In genomic region chr4:103704477-103704876, GRCm38 (mm10) we compare ENCODE assay signal across 22 mouse cellular contexts.
A peak's percentile ranks its signal among the peaks of the same experiment; 100 is the strongest.
DNase-seq lines count a peak whose midpoint lies in the region; ATAC-seq lines count a peak whose summit lies in the region.
"Had no signal": no experiment of that assay in that cellular context is flagged by ENCODE, and none has a peak within 500 bp of the region (broad histone marks: within the 10 kb centered on the region; RNA-seq: fewer than 3 reads in every experiment).

No protein-coding gene starts in this region.

- 72% methylated on average over 2 of the region's 2 CpGs for WGBS in heart, embryonic 11.5 days (ENCODE audit: insufficient replicate concordance)

- H3K4me3 ChIP-seq in heart, embryonic 11.5 days (ENCODE audit: low read depth, low read length): no peak overlapping the region
- H3K4me3 ChIP-seq: embryonic facial prominence, embryonic 10.5 days; embryonic facial prominence, embryonic 12.5 days; forebrain, embryonic 13.5 days; forebrain, embryonic 15.5 days had no signal

- H3K4me2 ChIP-seq in heart, embryonic 11.5 days: no peak overlapping the region
- H3K4me2 ChIP-seq: embryonic facial prominence, embryonic 12.5 days; forebrain, embryonic 13.5 days; forebrain, embryonic 15.5 days had no signal

- no peak overlapping the region for H3K27ac ChIP-seq in heart, embryonic 11.5 days (ENCODE audit: low read depth, low read length)
- H3K27ac ChIP-seq: embryonic facial prominence, embryonic 10.5 days; embryonic facial prominence, embryonic 12.5 days; forebrain, embryonic 13.5 days; forebrain, embryonic 15.5 days had no signal

- H3K9me3 ChIP-seq in heart, embryonic 11.5 days (replicated peaks; ENCODE audit: control insufficient read depth, low read length): no peaks in the 10 kb centered on the region
- H3K9me3 ChIP-seq: embryonic facial prominence, embryonic 10.5 days; embryonic facial prominence, embryonic 12.5 days; forebrain, embryonic 13.5 days; forebrain, embryonic 15.5 days had no signal

- no peak for ATAC-seq in heart, embryonic 11.5 days (replicated peaks; ENCODE audit: insufficient number of reproducible peaks, low FRiP score, low TSS enrichment)
- ATAC-seq: forebrain, embryonic 13.5 days; forebrain, embryonic 15.5 days; forebrain, postnatal 0 days had no signal

- H3K4me1 ChIP-seq in heart, embryonic 11.5 days (ENCODE audit: control insufficient read depth, insufficient read depth, low read length): no peaks in the 10 kb centered on the region
- H3K4me1 ChIP-seq: embryonic facial prominence, embryonic 12.5 days had no signal

- H3K9ac ChIP-seq in heart, embryonic 11.5 days (ENCODE audit: low read depth, low read length): no peak overlapping the region
- H3K9ac ChIP-seq: embryonic facial prominence, embryonic 12.5 days; forebrain, embryonic 13.5 days; forebrain, embryonic 15.5 days; forebrain, postnatal 0 days had no signal

- H3K27me3 ChIP-seq in heart, embryonic 11.5 days (ENCODE audit: control insufficient read depth, insufficient read depth, low read length): no peaks in the 10 kb centered on the region
- H3K27me3 ChIP-seq: embryonic facial prominence, embryonic 12.5 days; forebrain, embryonic 13.5 days; forebrain, embryonic 15.5 days had no signal

- no peaks in the 10 kb centered on the region for H3K36me3 ChIP-seq in heart, embryonic 11.5 days (ENCODE audit: control insufficient read depth, insufficient read depth, low read length)
- H3K36me3 ChIP-seq: embryonic facial prominence, embryonic 10.5 days; embryonic facial prominence, embryonic 12.5 days; forebrain, embryonic 15.5 days had no signal

- peak; percentile 39 for DNase-seq in heart, adult 11 months
- peak; percentile 29 for DNase-seq in layer of hippocampus, adult 9-10 months (ENCODE audit: low spot score)
- DNase-seq in layer of hippocampus, postnatal 10 days (ENCODE audit: low spot score in 2 of 2): no peak
- DNase-seq in right cerebral cortex, adult 18-20 months: peak; percentile 19
- no peak for DNase-seq in right cerebral cortex, adult 2 months (ENCODE audit: low spot score in 2 of 2)
- peak; percentile 50 for DNase-seq in telencephalon, adult 2 months (ENCODE audit: low read depth, low spot score)
- no peak for DNase-seq in cerebellum, postnatal 4 days (ENCODE audit: low spot score in 2 of 2)
- DNase-seq: adrenal gland, adult 2 months; adrenal gland, postnatal 10 days; adrenal gland, postnatal 36 days; cerebellum, adult 11 months; cerebellum, adult 18-20 months; cerebellum, adult 8-10 months; cerebellum, adult 9-11 months; cerebellum, postnatal 14 days; cerebellum, postnatal 36 days; forebrain, postnatal 0 days had no signal

Comparison
In these comparisons a context has a peak if more than half of its experiments do, and no peak if none do; other contexts are left out.
1. DNase-seq: peak in heart, adult 11 months (single experiment), layer of hippocampus, adult 9-10 months (single experiment), right cerebral cortex, adult 18-20 months (single experiment) and telencephalon, adult 2 months (single experiment); none in layer of hippocampus, postnatal 10 days (0 of 2), right cerebral cortex, adult 2 months (0 of 2) and cerebellum, postnatal 4 days (0 of 2).